Mouse (Mus musculus) gastrocnemius, postnatal 36 days (tissue): Measurements from ENCODE around the gene Tsga10ip. TPM values are rescaled to one million over a fixed set of nuclear protein-coding genes. Genes with fewer than 3 reads are reported as not detected.

ENCODE experiments used
- DNase-seq, 2 experiments: peaks; one replicate each; pipeline ENCODE4 v3.0.0; 2022
- intact Hi-C: fragments of 180-260 bp; cut with DNase I; formaldehyde crosslinking; loops from one replicate; pipeline ENCODE4 v1.15.1; 2025
- total RNA-seq, 2 experiments: library from RNA; stranded (reverse); gene quantifications; 2 replicates each; pipeline ENCODE4 v1.2.3; 2021

Tsga10ip gene
- total RNA-seq, 2 experiments from 2014 or later = 0.52 to 0.64 TPM

- no peak for DNase-seq
- intact Hi-C loops = no loop called here
Measured at GRCm38 (mm10) chr19:5395371-5395770, 7.0 kb downstream of the Tsga10ip start.

GRCm38 (mm10) chr19:5394168-5394567 lies 8.2 kb downstream of the Tsga10ip start:
- no peak for DNase-seq
- intact Hi-C loops = no loop called here

GRCm38 (mm10) chr19:5392892-5393291 lies 9.4 kb downstream of the Tsga10ip start:
- no peak for DNase-seq
- intact Hi-C loops = no loop called here

DNA sequence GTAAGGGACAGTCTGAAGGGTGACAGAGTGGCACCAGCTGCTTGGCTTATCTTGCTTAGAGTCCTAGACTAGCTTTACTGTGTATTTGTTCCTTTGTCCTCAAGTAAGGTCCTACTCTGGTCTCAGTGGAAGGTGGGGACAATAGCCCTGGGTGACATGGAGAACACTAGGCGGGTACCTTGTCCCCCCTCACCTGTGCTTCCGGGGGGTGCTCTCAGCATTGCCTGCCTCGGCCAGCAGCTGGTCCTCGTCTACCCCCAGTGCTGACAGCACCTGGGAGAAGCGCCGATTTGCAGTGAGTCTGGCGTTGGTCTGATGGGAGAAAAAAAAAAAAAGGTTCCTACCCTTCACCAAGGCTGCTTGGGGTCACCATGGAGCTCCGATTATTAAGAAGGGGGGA lies 11.9 kb downstream of the Tsga10ip start:
- intact Hi-C loops = no loop called here
- DNase-seq = no peak

DNA sequence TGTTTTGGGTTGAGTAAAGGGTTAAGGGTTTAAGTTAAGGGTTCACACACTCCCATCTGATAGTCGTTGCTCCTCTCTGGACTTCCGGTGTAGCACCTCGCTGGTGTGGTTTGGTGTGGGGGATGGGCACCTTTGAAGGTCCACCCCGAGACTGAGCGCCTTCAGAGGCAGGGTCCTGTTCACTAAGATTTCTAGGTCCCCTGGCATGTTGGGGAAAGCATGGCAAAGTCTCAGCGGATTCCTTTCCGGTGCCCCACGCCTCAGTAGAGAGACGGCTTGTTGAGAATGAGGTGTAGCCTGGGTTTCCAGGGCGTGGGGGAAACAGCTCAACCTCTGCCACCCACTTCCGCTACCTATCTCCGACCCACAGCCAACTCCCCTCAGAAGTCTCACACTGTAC lies 12.7 kb downstream of the Tsga10ip start:
- intact Hi-C loops = no loop called here

GRCm38 (mm10) chr19:5388588-5389242 lies 13.6 kb downstream of the Tsga10ip start, which contains the start of gene Sart1:
Gene Sart1, minus strand, starts transcription at chr19:5388703.
- intact Hi-C loops = loop anchor here (1.0 kb wide), 1 partner anchor 22 kb away; the partner anchor contains the start of gene Eif1ad

More for the DNA sequence above, 12.7 kb downstream of the Tsga10ip start:
- DNase-seq = no peak

GRCm38 (mm10) chr19:5388011-5388441 lies 14.3 kb downstream of the Tsga10ip start:
- intact Hi-C loops = loop anchor here (1.0 kb wide), 1 partner anchor 22 kb away; the partner anchor contains the start of gene Eif1ad
- no peak for DNase-seq

More at GRCm38 (mm10) chr19:5388588-5389242, 13.6 kb downstream of the Tsga10ip start, which contains the start of gene Sart1:
- peak; percentile 88 to 93 for DNase-seq

DNA sequence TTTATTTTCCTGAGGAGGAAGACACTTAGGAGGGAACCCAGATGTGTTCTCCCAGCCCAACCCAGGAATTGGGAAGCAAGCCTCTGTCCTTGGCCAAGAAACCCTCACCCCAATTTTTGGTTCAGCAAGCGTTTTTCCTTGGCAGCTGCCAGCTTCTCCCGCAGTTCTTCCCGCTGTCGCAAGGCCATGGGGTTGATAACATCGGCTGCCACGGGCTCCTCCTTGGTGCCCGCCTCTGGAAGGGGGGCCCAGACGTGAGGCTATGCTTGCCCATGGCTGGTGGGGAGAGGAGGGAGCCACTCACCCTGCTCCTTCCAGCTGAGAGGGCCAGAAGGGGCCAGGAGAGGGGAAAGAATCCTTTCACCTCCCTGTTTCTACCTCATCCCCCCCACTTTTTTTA lies 17.6 kb downstream of the Tsga10ip start:
- intact Hi-C loops = no loop called here
- no peak for DNase-seq

GRCm38 (mm10) chr19:5383326-5383725 lies 19.0 kb downstream of the Tsga10ip start:
- intact Hi-C loops = no loop called here

GRCm38 (mm10) chr19:5377446-5377845 lies 24.9 kb downstream of the Tsga10ip start:
- DNase-seq = no peak
- intact Hi-C loops = no loop called here

More at GRCm38 (mm10) chr19:5383326-5383725, 19.0 kb downstream of the Tsga10ip start:
- no peak for DNase-seq

DNA sequence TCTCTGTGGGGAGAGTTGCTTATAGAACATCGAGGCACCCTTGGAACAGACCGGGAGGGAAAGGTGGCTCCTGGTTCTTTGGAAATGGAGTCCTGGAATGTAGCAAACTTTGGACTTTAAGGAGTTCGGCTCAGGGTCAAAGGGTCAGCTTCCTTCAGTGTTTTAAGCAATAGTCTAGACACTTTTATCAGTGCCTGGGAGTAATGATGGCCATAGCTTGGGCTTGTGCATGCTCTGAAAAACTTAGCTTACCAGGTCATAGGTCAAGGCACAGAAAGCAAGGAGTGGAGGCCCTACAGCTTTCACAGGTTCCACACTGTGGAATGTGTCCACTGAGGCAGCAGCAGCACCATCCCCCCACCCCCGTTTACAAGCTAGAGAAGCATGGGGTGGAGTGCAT lies 27.6 kb downstream of the Tsga10ip start:
- DNase-seq = no peak
- intact Hi-C loops = no loop called here

DNA sequence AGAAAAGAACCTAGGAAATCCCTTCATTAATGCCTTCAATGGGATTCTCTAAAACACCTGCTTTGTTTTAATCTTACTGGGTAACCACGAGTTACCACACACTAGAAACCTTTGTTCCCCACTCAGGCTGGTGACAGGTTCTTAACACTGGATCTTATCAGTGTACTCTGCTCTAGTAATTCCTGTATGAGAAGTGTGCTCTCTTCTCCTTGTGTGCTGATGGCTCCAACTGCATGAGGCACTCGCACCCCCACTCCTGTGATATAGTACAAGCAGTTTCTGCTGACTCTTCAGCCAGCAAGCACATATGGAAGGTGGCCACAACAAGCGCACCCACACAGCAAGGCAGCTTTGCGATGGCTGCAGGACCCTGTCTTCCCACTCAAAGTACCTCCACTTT lies 28.1 kb downstream of the Tsga10ip start:
- DNase-seq = no peak
- intact Hi-C loops = no loop called here

GRCm38 (mm10) chr19:5372724-5373123 lies 29.6 kb downstream of the Tsga10ip start:
- DNase-seq = no peak
- intact Hi-C loops = no loop called here

GRCm38 (mm10) chr19:5370932-5371331 lies 31.4 kb downstream of the Tsga10ip start:
- intact Hi-C loops = no loop called here
- DNase-seq = no peak

- intact Hi-C loops = no loop called here
- no peak for DNase-seq
Measured at GRCm38 (mm10) chr19:5367455-5367854, 34.9 kb downstream of the Tsga10ip start.

DNA sequence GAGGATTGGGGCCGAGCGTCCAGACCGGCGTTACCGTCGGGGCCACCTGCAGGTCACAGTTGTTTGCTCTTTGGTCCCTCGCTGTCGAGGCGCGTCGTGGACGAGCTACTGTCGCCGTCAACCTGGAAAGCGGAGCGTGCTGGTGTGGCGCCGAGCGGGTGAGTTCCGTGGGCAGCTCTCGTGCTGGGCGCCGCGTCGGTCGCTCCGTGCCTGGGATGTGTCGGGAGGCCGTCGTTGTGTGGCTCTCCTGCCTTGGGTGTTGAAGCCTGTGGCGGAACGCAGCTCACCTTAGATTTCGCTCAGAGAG lies 35.3 kb downstream of the Tsga10ip start, which contains the start of gene Banf1:
Gene Banf1, minus strand, starts transcription at position 116 of the 307 bp plus-strand sequence.
- no peak for DNase-seq
- intact Hi-C loops = no loop called here

DNA sequence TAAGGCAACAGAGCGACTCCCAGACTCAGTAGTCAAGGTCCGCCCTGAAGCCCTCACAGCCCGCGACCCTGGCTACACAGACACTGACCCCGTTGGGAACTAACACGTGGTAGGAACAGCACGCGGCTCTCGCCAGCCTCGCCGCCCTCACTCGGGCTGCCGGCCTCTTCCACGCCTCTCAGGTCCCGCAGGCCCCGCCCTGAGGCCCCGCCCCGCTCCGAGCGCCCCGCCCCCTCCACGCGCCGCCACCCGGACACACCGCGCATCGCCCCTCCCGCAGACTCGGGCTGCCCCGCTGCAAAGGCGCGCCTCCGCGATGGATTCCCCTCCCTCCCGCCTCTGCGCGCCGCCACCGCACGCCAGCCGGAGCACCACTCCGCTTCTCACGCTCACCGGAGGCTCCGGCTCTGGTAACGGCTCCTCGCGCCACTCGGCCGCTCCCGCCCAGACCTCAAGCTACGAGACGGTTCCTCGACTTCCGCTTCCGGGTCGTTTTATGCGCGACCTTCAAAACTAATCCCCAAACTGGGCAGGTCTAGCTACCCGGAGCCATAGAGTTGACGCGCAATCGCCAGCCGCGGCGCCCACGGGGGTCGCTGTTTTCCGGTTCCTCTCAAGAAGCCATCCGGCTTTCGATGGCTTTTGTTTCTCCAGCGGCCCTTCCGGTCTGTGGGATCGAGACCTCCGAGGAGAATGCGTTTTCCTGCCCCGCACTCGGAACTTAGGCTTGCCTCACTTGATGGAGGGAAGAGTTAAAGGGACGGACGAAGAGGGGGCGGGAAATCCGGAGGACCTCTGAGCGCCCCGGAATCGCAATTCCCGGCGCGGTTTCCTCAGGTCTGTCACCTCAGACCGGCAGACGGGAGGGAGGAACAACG lies 35.9 kb downstream of the Tsga10ip start, which contains the start of gene Eif1ad:
Gene Eif1ad, plus strand, starts transcription at position 567 of the 878 bp plus-strand sequence.
- intact Hi-C loops = loop anchor here (1.0 kb wide), 1 partner anchor 22 kb away; the partner anchor contains the start of gene Sart1
- peak; percentile 88 to 97 for DNase-seq

GRCm38 (mm10) chr19:5365751-5366150 lies 36.6 kb downstream of the Tsga10ip start:
- intact Hi-C loops = loop anchor here (1.0 kb wide), 1 partner anchor 23 kb away; the partner anchor contains the start of gene Sart1
- DNase-seq = no peak

DNA sequence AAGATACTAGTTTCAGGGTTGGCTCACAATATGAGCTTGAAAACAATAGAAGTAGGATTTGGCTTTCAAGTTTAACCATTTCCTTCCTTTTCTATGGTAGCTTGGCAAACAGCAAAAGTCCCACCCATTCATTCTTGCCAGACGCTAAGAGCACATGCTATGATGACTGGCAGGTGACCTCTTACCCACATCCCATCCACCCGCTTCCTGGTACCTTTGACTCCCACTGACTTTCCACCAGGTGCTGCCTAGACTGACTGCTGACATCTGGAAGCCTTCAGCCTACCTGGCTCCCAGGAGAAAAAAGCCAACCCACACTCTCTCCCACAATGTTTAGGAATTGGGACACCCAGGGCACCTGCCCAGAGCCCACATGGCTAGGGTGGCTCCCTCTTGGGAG lies 38.2 kb downstream of the Tsga10ip start:
- intact Hi-C loops = no loop called here
- DNase-seq = no peak

GRCm38 (mm10) chr19:5362186-5362585 lies 40.1 kb downstream of the Tsga10ip start:
- intact Hi-C loops = no loop called here
- DNase-seq = no peak

GRCm38 (mm10) chr19:5356080-5356479 lies 46.2 kb downstream of the Tsga10ip start:
- DNase-seq = no peak
- intact Hi-C loops = no loop called here
